Mouse (Mus musculus): ENCODE measurements at regions not wholly inside any gene's neighbourhood (a gene's known extent, or its start where the extent isn't known, plus 50 kb on each side); places are given as distances from the start of the nearest gene placed in this dataset.
A peak's percentile ranks its signal among the peaks of the same experiment; 100 is the strongest.

GRCm38 (mm10) chr11:64884518-64884917 is 94.3 kb upstream of the Elac2 start:
- no peak for TF ChIP-seq EP300 (IDR thresholded peaks at IDR 0.05; ENCODE audit: low read depth in 1 of 2, low read length in 2 of 2)
- TF ChIP-seq CTCF (IDR thresholded peaks at IDR 0.05 in 2 of 3, conservative IDR thresholded peaks at IDR 0.05 in 1 of 3; ENCODE audit: control insufficient read depth in 1 of 3, insufficient read depth in 1 of 3, low read depth in 2 of 3, low read length in 3 of 3, poor library complexity in 1 of 3, severe bottlenecking in 1 of 3) = no peak
- TF ChIP-seq MYC (IDR thresholded peaks at IDR 0.05; ENCODE audit: low read depth, low read length) = no peak
- TF ChIP-seq CHD2 (IDR thresholded peaks at IDR 0.05; ENCODE audit: low read length) = no peak
- TF ChIP-seq POLR2AphosphoS5 (IDR thresholded peaks at IDR 0.05; ENCODE audit: borderline replicate concordance, low read depth, low read length) = no peak
- TF ChIP-seq RCOR1 (IDR thresholded peaks at IDR 0.05; ENCODE audit: low read depth, low read length) = no peak
- TF ChIP-seq KAT2A (conservative IDR thresholded peaks at IDR 0.05; ENCODE audit: low read depth, low read length) = no peak
- no peak for TF ChIP-seq GATA1 (IDR thresholded peaks at IDR 0.05; ENCODE audit: low read depth, low read length)
- TF ChIP-seq POLR2AphosphoS2 (IDR thresholded peaks at IDR 0.05; ENCODE audit: low read length) = no peak
- TF ChIP-seq TAL1 (IDR thresholded peaks at IDR 0.05; ENCODE audit: low read length) = no peak
- no peak for TF ChIP-seq POLR2A (IDR thresholded peaks at IDR 0.05; ENCODE audit: control insufficient read depth in 1 of 2, insufficient read depth in 1 of 2, low read depth in 1 of 2, low read length in 2 of 2, poor library complexity in 1 of 2)
- no peak for TF ChIP-seq SIN3A (IDR thresholded peaks at IDR 0.05; ENCODE audit: low read length)
- no peak for DNase-seq (ENCODE audit: low read depth, low spot score)
- Histone ChIP-seq H3K27me3 (ENCODE audit: control insufficient read depth in 1 of 2, insufficient read depth in 2 of 2, low read length in 2 of 2) (no peaks in the 10 kb centered on the region; a peak in 1 of 4 replicates), H3K36me3 (ENCODE audit: control insufficient read depth in 1 of 2, insufficient read depth in 2 of 2, low read length in 2 of 2) (no peaks in the 10 kb centered on the region), H3K4me3 (ENCODE audit: control insufficient read depth in 1 of 2, insufficient read depth in 1 of 2, low read depth in 2 of 2, low read length in 2 of 2) (no peak overlapping the region), H3K27ac (ENCODE audit: control insufficient read depth, low read depth, low read length) (no peak overlapping the region), H3K4me1 (ENCODE audit: control insufficient read depth in 1 of 2, insufficient read depth in 2 of 2, low read length in 2 of 2) (no peaks in the 10 kb centered on the region), H3K9me3 (replicated peaks; ENCODE audit: insufficient read depth, low read length) (no peaks in the 10 kb centered on the region), H3K79me2 (ENCODE audit: control insufficient read depth, insufficient read depth, low read length, poor library complexity) (no peaks in the 10 kb centered on the region), H3K9ac (ENCODE audit: control insufficient read depth, low read depth, low read length, poor library complexity, severe bottlenecking) (no peak overlapping the region)

- Histone ChIP-seq H3K79me2 (ENCODE audit: control insufficient read depth, insufficient read depth, low read length, poor library complexity) (no peaks in the 10 kb centered on the region), H3K27me3 (ENCODE audit: control insufficient read depth in 1 of 2, insufficient read depth in 2 of 2, low read length in 2 of 2) (peaks cover 0 to 3% of the 10 kb centered on the region in 2 experiments; a peak in 3 of 4 replicates), H3K9me3 (replicated peaks; ENCODE audit: insufficient read depth, low read length) (no peaks in the 10 kb centered on the region), H3K4me1 (ENCODE audit: control insufficient read depth in 1 of 2, insufficient read depth in 2 of 2, low read length in 2 of 2) (no peaks in the 10 kb centered on the region), H3K36me3 (ENCODE audit: control insufficient read depth in 1 of 2, insufficient read depth in 2 of 2, low read length in 2 of 2) (no peaks in the 10 kb centered on the region), H3K9ac (ENCODE audit: control insufficient read depth, low read depth, low read length, poor library complexity, severe bottlenecking) (no peak overlapping the region), H3K27ac (ENCODE audit: control insufficient read depth, low read depth, low read length) (no peak overlapping the region), H3K4me3 (ENCODE audit: control insufficient read depth in 1 of 2, insufficient read depth in 1 of 2, low read depth in 2 of 2, low read length in 2 of 2) (no peak overlapping the region)
- TF ChIP-seq CHD2 (IDR thresholded peaks at IDR 0.05; ENCODE audit: low read length) = no peak
- TF ChIP-seq GATA1 (IDR thresholded peaks at IDR 0.05; ENCODE audit: low read depth, low read length) = no peak
- DNase-seq (ENCODE audit: low read depth, low spot score) = no peak
Measured at GRCm38 (mm10) chr11:64889335-64890020, 89.4 kb upstream of the Elac2 start.

GRCm38 (mm10) chr11:64890776-64891175 is 88.1 kb upstream of the Elac2 start:
- Histone ChIP-seq H3K9me3 (replicated peaks; ENCODE audit: insufficient read depth, low read length) (no peaks in the 10 kb centered on the region), H3K36me3 (ENCODE audit: control insufficient read depth in 1 of 2, insufficient read depth in 2 of 2, low read length in 2 of 2) (no peaks in the 10 kb centered on the region), H3K27ac (ENCODE audit: control insufficient read depth, low read depth, low read length) (no peak overlapping the region), H3K4me3 (ENCODE audit: control insufficient read depth in 1 of 2, insufficient read depth in 1 of 2, low read depth in 2 of 2, low read length in 2 of 2) (no peak overlapping the region), H3K79me2 (ENCODE audit: control insufficient read depth, insufficient read depth, low read length, poor library complexity) (no peaks in the 10 kb centered on the region), H3K9ac (ENCODE audit: control insufficient read depth, low read depth, low read length, poor library complexity, severe bottlenecking) (no peak overlapping the region), H3K4me1 (ENCODE audit: control insufficient read depth in 1 of 2, insufficient read depth in 2 of 2, low read length in 2 of 2) (no peaks in the 10 kb centered on the region), H3K27me3 (ENCODE audit: control insufficient read depth in 1 of 2, insufficient read depth in 2 of 2, low read length in 2 of 2) (peaks cover 0 to 3% of the 10 kb centered on the region in 2 experiments; a peak in 3 of 4 replicates)
- peak; percentile 76 for DNase-seq (ENCODE audit: low read depth, low spot score)
- TF ChIP-seq TBP (IDR thresholded peaks at IDR 0.05; ENCODE audit: low read depth, low read length) (0 out of 2 replicates have a peak, but pooled peaks have one; percentile 32), ZC3H11A (IDR thresholded peaks at IDR 0.05; ENCODE audit: low read depth, low read length) (peak; percentile 87), RAD21 (IDR thresholded peaks at IDR 0.05; ENCODE audit: low read depth, low read length) (peak; percentile 74), SMC3 (IDR thresholded peaks at IDR 0.05; ENCODE audit: low read depth, low read length) (peak; percentile 98), CTCF (IDR thresholded peaks at IDR 0.05 in 2 of 3, conservative IDR thresholded peaks at IDR 0.05 in 1 of 3; ENCODE audit: control insufficient read depth in 1 of 3, insufficient read depth in 1 of 3, low read depth in 2 of 3, low read length in 3 of 3, poor library complexity in 1 of 3, severe bottlenecking in 1 of 3) (peak; percentile 82 to 87 (median 86)), USF1 (IDR thresholded peaks at IDR 0.05; ENCODE audit: low read depth, low read length) (no peak)

Measured in MEL (cell line).